Mouse (Mus musculus) hindbrain, postnatal 0 days (tissue): ENCODE measurements around the gene Rnaset2a. TPM values are rescaled to one million over a fixed set of nuclear protein-coding genes. Genes with fewer than 3 reads are reported as not detected.
A peak's percentile ranks its signal among the peaks of the same experiment; 100 is the strongest.
"Not testable (repeated sequence)": the region's sequence is repeated elsewhere in the genome, so short reads cannot be mapped to it uniquely, and the experiment has no call there.

Source experiments
- ATAC-seq: fragments of 200-750 bp; cut with Nextera tagmentation; 2 replicates; pipeline ENCODE4 v1.8.0; 2017; ENCODE audit warnings: mild to moderate bottlenecking, moderate TSS enrichment, moderate library complexity
- DNase-seq: peaks from one replicate; pipeline ENCODE4 v3.0.0-alpha.2; 2015; ENCODE audit warnings: low spot score
- H3K27ac ChIP-seq: fragments of 300-500 bp; sonication (generic); 2 replicates; pipeline ENCODE4 v1.5.1; 2014; ENCODE audit warnings: mild to moderate bottlenecking
- H3K27me3 ChIP-seq: fragments of 300-500 bp; sonication (generic); 2 replicates; pipeline ENCODE4 v1.6.1; 2014; ENCODE audit warnings: low read length, mixed read lengths; ENCODE audit not compliant: insufficient read depth
- H3K36me3 ChIP-seq: fragments of 300-500 bp; sonication (generic); 2 replicates; pipeline ENCODE4 v1.6.1; 2014; ENCODE audit warnings: low read length, mixed read lengths; ENCODE audit not compliant: insufficient read depth
- H3K4me1 ChIP-seq: fragments of 300-500 bp; sonication (generic); 2 replicates; pipeline ENCODE4 v1.6.1; 2014; ENCODE audit warnings: antibody characterized with exemption, low read length, mixed read lengths; ENCODE audit not compliant: insufficient read depth
- H3K4me2 ChIP-seq: fragments of 300-500 bp; sonication (generic); 2 replicates; pipeline ENCODE4 v1.6.1; 2014; ENCODE audit warnings: low read depth, mild to moderate bottlenecking, low read length, moderate library complexity, mixed read lengths
- H3K4me3 ChIP-seq: fragments of 300-500 bp; sonication (generic); 2 replicates; pipeline ENCODE4 v1.5.1; 2014; ENCODE audit warnings: low read length
- H3K9ac ChIP-seq: fragments of 300-500 bp; sonication (generic); replicated peaks from 2 replicates; pipeline ENCODE4 v1.6.1; 2014; ENCODE audit warnings: mild to moderate bottlenecking, low read length, moderate library complexity, mixed read lengths
- H3K9me3 ChIP-seq: fragments of 300-500 bp; sonication (generic); 2 replicates; pipeline ENCODE4 v1.6.1; 2016; ENCODE audit warnings: low read length, mixed read lengths
- CTCF ChIP-seq: IDR thresholded peaks from 2 replicates; pipeline ENCODE4 v1.5.1; 2016; ENCODE audit warnings: antibody characterized with exemption, control low read depth, low read depth
- WGBS: fragments of 180-500 bp; shearing (Covaris S2); extraction: QIAGEN DNeasy Blood & Tissue Kit; methylation state at CpG from one replicate; pipeline ENCODE4 v1.1.7; 2014; 5-methylcytosine and 5-hydroxymethylcytosine counted together
- polyA plus RNA-seq: library from polyadenylated mRNA; unstranded; fragments of >200 nt; fragmentation: Nextera tagmentation; extraction: Ambion mirVana; gene quantifications from 2 replicates; pipeline ENCODE4 v1.2.1, GENCODE M21; 2015
- total RNA-seq: library from RNA; depleted of rRNA; stranded (reverse); fragments of >200 nt; gene quantifications from 2 replicates; pipeline ENCODE4 v1.2.3, GENCODE M21; 2014

Rnaset2a gene
- total and polyA plus RNA-seq, 2 experiments from 2014 or later, result 13.7 to 24.0 TPM

- H3K9ac ChIP-seq, H3K4me2 ChIP-seq, H3K36me3 ChIP-seq, H3K4me3 ChIP-seq, ATAC-seq, H3K27ac ChIP-seq, H3K4me1 ChIP-seq, H3K9me3 ChIP-seq, H3K27me3 ChIP-seq: not testable (repeated sequence)
- peak; percentile 55 for TF ChIP-seq CTCF
- DNase-seq, result peak; percentile 34
- 38% methylated on average over 2 of the region's 3 CpGs for WGBS
Measured at GRCm38 (mm10) chr17:8160969-8161368, 13.1 kb upstream of the Rnaset2a start.

DNA sequence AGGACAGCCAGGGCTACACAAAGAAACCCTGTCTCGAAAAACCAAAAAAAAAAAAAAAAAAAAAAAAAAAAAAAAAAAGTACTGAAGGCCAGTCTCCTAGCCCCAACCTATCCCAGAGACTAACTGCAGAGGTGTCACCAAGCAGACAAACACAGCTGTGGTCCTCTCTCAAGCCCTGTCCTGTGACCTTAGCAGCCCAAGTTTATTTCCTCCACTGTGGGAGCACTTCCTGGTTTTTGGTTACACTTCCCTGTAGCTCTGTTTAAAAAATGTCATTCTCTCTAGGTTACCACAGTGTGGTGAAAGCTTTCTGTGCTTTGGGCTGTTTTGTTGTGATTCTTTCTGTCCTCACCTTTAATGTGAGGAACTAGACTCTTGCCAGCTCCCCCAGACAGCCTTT, 10.7 kb upstream of the Rnaset2a start:
- H3K4me1 ChIP-seq, result not testable (repeated sequence)

GRCm38 (mm10) chr17:8155982-8156381, 8.1 kb upstream of the Rnaset2a start:
- not testable (repeated sequence) for H3K4me2 ChIP-seq, H3K4me3 ChIP-seq, H3K9ac ChIP-seq, H3K27me3 ChIP-seq, H3K27ac ChIP-seq, H3K36me3 ChIP-seq, ATAC-seq, DNase-seq, H3K4me1 ChIP-seq, H3K9me3 ChIP-seq
- WGBS, result no CpG with 5 or more reads among the region's 8 CpGs

More for the DNA sequence above, 10.7 kb upstream of the Rnaset2a start:
- not testable (repeated sequence) for H3K9ac ChIP-seq, ATAC-seq, H3K4me3 ChIP-seq, DNase-seq, H3K27me3 ChIP-seq, H3K36me3 ChIP-seq, H3K9me3 ChIP-seq, H3K4me2 ChIP-seq, H3K27ac ChIP-seq
- WGBS, result no CpG with 5 or more reads among the region's 1 CpGs

GRCm38 (mm10) chr17:8155010-8155409, 7.1 kb upstream of the Rnaset2a start:
- H3K27ac ChIP-seq, ATAC-seq, H3K9me3 ChIP-seq, H3K4me1 ChIP-seq, H3K27me3 ChIP-seq, H3K4me3 ChIP-seq, H3K36me3 ChIP-seq, H3K9ac ChIP-seq, DNase-seq, H3K4me2 ChIP-seq: not testable (repeated sequence)
- WGBS, result 85% methylated on average over 7 of the region's 7 CpGs

- DNase-seq, H3K4me1 ChIP-seq, H3K27me3 ChIP-seq, H3K27ac ChIP-seq, ATAC-seq, H3K36me3 ChIP-seq, H3K9me3 ChIP-seq, H3K9ac ChIP-seq: not testable (repeated sequence)
- Histone ChIP-seq H3K4me3 (peak overlapping the region; percentile 44), H3K4me2 (peak overlapping the region; percentile 56)
- WGBS, result 10% methylated on average over 5 of the region's 5 CpGs
Measured at GRCm38 (mm10) chr17:8146931-8147330, 966 bp downstream of the Rnaset2a start.

DNA sequence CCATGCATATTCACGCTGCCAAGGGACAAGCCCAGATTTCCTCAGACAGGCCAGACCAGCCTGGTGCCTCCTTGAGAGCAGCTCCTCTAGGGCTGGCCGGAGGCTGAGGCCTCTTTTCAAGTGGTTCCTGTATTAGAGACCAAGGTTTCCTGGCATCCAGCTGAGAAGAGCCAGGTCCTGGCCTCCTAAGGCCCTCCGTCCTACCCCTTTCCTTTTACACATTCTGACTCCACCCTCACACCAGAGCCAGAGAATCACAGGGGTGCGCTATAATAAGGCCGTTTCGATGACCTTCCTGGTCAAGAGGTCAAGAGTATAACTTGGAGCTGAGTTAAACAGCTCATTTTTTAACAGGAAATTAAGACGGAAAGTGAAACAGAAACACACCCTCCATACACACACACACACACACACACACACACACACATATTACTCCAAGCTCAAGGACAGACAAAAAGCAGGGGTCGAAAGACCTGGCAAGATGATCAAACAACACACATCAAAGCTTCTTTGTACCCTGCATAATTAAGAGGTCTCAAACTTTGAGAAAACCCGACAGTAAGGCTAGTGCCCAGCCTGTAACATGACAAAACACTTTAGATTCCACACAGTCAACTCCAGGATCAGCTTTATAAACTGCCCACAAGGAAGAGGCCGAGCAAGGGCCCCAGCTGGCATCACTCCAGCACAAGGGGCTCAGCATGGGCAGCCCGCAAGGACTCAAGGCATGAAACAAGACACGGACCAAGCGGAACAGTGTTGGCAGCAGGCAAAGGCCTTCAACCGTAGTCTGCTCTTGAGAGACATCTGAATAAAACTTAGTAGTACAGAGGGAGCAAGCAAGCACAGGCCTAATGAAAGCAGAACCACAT, 3.9 kb downstream of the Rnaset2a start:
- not testable (repeated sequence) for H3K9ac ChIP-seq, H3K4me1 ChIP-seq, H3K27ac ChIP-seq, H3K4me3 ChIP-seq, H3K9me3 ChIP-seq, H3K36me3 ChIP-seq, H3K4me2 ChIP-seq, H3K27me3 ChIP-seq
- ATAC-seq (peak; percentile 19), DNase-seq (peak; percentile 0)
- WGBS, result 44% methylated on average over 13 of the region's 14 CpGs

DNA sequence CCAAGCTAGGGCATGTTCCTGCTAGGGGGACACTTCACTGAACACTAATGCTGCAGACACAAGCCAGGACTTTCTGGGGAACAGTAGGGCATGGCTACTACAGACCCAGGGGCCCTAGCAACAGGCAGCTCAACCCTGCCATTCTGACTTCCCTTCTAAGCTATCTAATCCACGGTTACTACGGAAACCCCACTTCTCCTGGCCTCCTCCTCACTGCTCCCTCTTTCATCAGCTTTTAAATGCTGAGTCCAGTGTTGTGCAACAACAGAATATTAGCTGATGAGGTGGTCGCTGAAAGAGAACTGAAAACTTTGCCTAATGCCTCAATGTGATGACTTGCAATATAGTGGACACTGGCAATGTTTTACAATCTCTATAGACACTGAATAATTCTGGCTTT, 7.7 kb downstream of the Rnaset2a start:
- H3K27ac ChIP-seq, H3K9me3 ChIP-seq, H3K4me1 ChIP-seq, H3K9ac ChIP-seq, H3K4me2 ChIP-seq, H3K27me3 ChIP-seq, H3K36me3 ChIP-seq, H3K4me3 ChIP-seq: not testable (repeated sequence)
- ATAC-seq, result peak; percentile 39; the same call in 1 of the 2 replicates
- WGBS, result 57% methylated on average over 3 of the region's 3 CpGs
- peak; percentile 2 for DNase-seq

DNA sequence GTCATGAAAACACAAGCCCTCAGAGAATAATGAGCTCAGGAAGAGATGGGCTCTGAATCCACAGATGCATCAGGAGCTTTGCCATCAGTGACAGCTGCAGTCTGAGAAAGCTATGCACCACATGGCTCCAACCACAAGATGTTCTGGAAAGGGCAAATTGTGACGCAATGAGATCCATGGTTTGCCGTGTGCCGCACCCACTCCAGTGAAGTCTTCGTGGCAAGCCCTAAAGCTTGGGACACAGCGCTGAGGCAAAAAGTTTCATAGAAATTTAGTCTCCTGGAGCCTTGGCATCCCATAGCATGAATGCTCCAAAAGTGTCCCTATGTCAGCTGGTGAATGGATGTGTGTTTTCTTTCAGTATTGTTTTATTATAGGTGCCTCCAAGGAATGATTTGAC, 9.8 kb downstream of the Rnaset2a start:
- 84% methylated on average over 5 of the region's 5 CpGs for WGBS
- not testable (repeated sequence) for H3K9ac ChIP-seq

GRCm38 (mm10) chr17:8130849-8131248, 17.0 kb downstream of the Rnaset2a start:
- H3K4me1 ChIP-seq, H3K27me3 ChIP-seq, H3K9ac ChIP-seq, H3K4me2 ChIP-seq, H3K9me3 ChIP-seq, H3K27ac ChIP-seq, H3K4me3 ChIP-seq, H3K36me3 ChIP-seq, DNase-seq: not testable (repeated sequence)
- no CpG with 5 or more reads among the region's 6 CpGs for WGBS
- peak; percentile 77 for ATAC-seq

More for the DNA sequence above, 9.8 kb downstream of the Rnaset2a start:
- H3K4me3 ChIP-seq, H3K27me3 ChIP-seq, H3K27ac ChIP-seq, H3K36me3 ChIP-seq, DNase-seq, H3K4me2 ChIP-seq, H3K9me3 ChIP-seq, H3K4me1 ChIP-seq, ATAC-seq: not testable (repeated sequence)

DNA sequence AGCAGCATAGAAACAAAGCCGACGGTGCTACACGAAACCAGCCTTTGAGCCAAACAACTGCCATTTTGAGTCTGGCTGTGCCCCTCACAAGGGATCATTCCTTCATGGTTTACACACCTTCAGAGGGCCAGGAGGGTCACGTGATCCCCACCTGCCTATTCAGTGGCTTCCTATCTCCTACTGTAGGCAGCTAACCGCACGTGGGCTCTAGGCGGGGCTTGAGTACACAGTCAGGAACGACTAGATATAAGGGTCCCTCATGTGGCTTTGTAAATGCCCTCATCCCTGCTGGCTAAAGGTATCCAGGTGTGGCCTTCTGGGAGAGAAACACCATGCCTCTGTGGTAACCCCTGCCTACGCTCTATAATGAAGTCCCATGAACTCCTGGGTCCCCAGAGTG, 18.3 kb downstream of the Rnaset2a start:
- not testable (repeated sequence) for H3K36me3 ChIP-seq, H3K27me3 ChIP-seq, ATAC-seq, H3K4me1 ChIP-seq, H3K9me3 ChIP-seq, H3K4me3 ChIP-seq, H3K9ac ChIP-seq, DNase-seq, H3K27ac ChIP-seq, H3K4me2 ChIP-seq
- 72% methylated on average over 9 of the region's 9 CpGs for WGBS
